Mouse (Mus musculus) ovary, adult 2 months (tissue): ENCODE data around the gene Klhl18. TPM values are rescaled to one million over a fixed set of nuclear protein-coding genes. Genes with fewer than 3 reads are reported as not detected.

ENCODE experiments used
- polyA plus RNA-seq: library from polyadenylated mRNA; depleted of rRNA; stranded (reverse); fragments of >200 nt; gene quantifications from 2 replicates; pipeline ENCODE4 v1.2.3, GENCODE M21; 2012; rRNA removed

Gene Klhl18
- 14.7 and 20.0 TPM in 2 replicates for polyA plus RNA-seq

GRCm38 (mm10) chr9:110476124-110477091 is at the start of gene Klhl18, which contains the start of gene Kif9:
TSS of gene Klhl18 (minus strand) at chr9:110476694.
TSS of gene Kif9 (plus strand) at chr9:110476958.

GRCm38 (mm10) chr9:110419511-110420112 is 56.9 kb downstream of the Klhl18 start, which contains the start of gene Ngp:
TSS of gene Ngp (plus strand) at chr9:110419747.

GRCm38 (mm10) chr9:110408099-110408773 is 68.3 kb downstream of the Klhl18 start, which contains the start of gene Ptpn23:
TSS of gene Ptpn23 (minus strand) at chr9:110408213.

Other genes with a start within 250 kb of the Klhl18 start
- 3.7 and 3.8 TPM in 2 replicates for gene Cspg5, start 232.9 kb downstream of the Klhl18 start, polyA plus RNA-seq
- 15.0 and 20.7 TPM in 2 replicates for gene Elp6, start 171.5 kb downstream of the Klhl18 start, polyA plus RNA-seq
- 123 and 146 TPM in 2 replicates for gene Scap, start 143.4 kb downstream of the Klhl18 start, polyA plus RNA-seq
- gene Ptpn23, start 68.5 kb downstream of the Klhl18 start, polyA plus RNA-seq: 38.1 and 46.1 TPM in 2 replicates
- not detected in 2 replicates for gene Ngp, start 56.9 kb downstream of the Klhl18 start, polyA plus RNA-seq
- gene Kif9, start 264 bp upstream of the Klhl18 start, polyA plus RNA-seq: 5.3 and 7.4 TPM in 2 replicates
- 37.7 and 65.6 TPM in 2 replicates for gene Setd2, start 55.9 kb upstream of the Klhl18 start, polyA plus RNA-seq
- gene Nradd, start 147.8 kb upstream of the Klhl18 start, polyA plus RNA-seq: 45.3 and 49.3 TPM in 2 replicates
- 31.1 and 34.4 TPM in 2 replicates for gene Nbeal2, start 177.5 kb upstream of the Klhl18 start, polyA plus RNA-seq
- 76.4 and 111 TPM in 2 replicates for gene Ccdc12, start 179.8 kb upstream of the Klhl18 start, polyA plus RNA-seq